9 mouse cellular contexts compared by ENCODE assay signal in genomic region chr10:34485079-34485478, GRCm38 (mm10). TPM values are rescaled to one million over a fixed set of nuclear protein-coding genes. Genes with fewer than 3 reads are reported as not detected.
DNase-seq lines count a peak whose midpoint lies in the region; ATAC-seq and TF ChIP-seq lines count a peak whose summit lies in the region.
"Had no signal": no experiment of that assay in that cellular context is flagged by ENCODE, and none has a peak within 500 bp of the region (broad histone marks: within the 10 kb centered on the region; RNA-seq: fewer than 3 reads in every experiment).

No protein-coding gene starts in this region.

- 56% methylated on average over 4 of the region's 4 CpGs for WGBS in limb, embryonic 13.5 days
- 68% methylated on average over 4 of the region's 4 CpGs for WGBS in limb, embryonic 10.5 days
- WGBS in kidney, adult 2 months, result 33% methylated on average over 4 of the region's 4 CpGs
- WGBS in midbrain, embryonic 14.5 days, result 69% methylated on average over 4 of the region's 4 CpGs

- H3K9me3 ChIP-seq in limb, embryonic 13.5 days, result no peaks in the 10 kb centered on the region
- H3K9me3 ChIP-seq in limb, embryonic 10.5 days (replicated peaks), result no peaks in the 10 kb centered on the region
- H3K9me3 ChIP-seq in midbrain, embryonic 14.5 days (ENCODE audit: control insufficient read depth, low read length), result no peaks in the 10 kb centered on the region
- H3K9me3 ChIP-seq: liver, embryonic 15.5 days had no signal

- 0 out of 2 replicates have a peak, but pooled peaks cover 9% of the 10 kb centered on the region for H3K4me1 ChIP-seq in limb, embryonic 13.5 days
- H3K4me1 ChIP-seq in limb, embryonic 10.5 days, result peaks cover 12% of the 10 kb centered on the region
- H3K4me1 ChIP-seq in kidney, adult 2 months (ENCODE audit: control insufficient read depth, insufficient read depth, low read length), result peaks cover 9% of the 10 kb centered on the region; the same call in 1 of the 2 replicates
- no peaks in the 10 kb centered on the region for H3K4me1 ChIP-seq in midbrain, embryonic 14.5 days (ENCODE audit: control insufficient read depth, insufficient read depth, low read length)
- H3K4me1 ChIP-seq: liver, embryonic 15.5 days had no signal

- no peak for DNase-seq in limb, embryonic 10.5 days (ENCODE audit: low spot score)
- peak; percentile 57 for DNase-seq in adrenal gland, postnatal 25 days
- DNase-seq in kidney, adult 2 months, result peak; percentile 52
- peak; percentile 75 for DNase-seq in lung, postnatal 36 days
- DNase-seq in thymus, postnatal 0 days (ENCODE audit: low spot score), result no peak
- no peak for DNase-seq in B cell, adult 2 months
- DNase-seq in midbrain, embryonic 14.5 days, result no peak

- no peak overlapping the region for H3K9ac ChIP-seq in limb, embryonic 13.5 days
- no peak overlapping the region for H3K9ac ChIP-seq in midbrain, embryonic 14.5 days (replicated peaks; ENCODE audit: low read length)
- H3K9ac ChIP-seq: liver, embryonic 15.5 days had no signal

- no peak for ATAC-seq in limb, embryonic 13.5 days (ENCODE audit: low FRiP score, low read depth)
- no peak for ATAC-seq in midbrain, embryonic 14.5 days (ENCODE audit: low FRiP score, low TSS enrichment)

- no peak overlapping the region for H3K27ac ChIP-seq in limb, embryonic 13.5 days
- no peak overlapping the region for H3K27ac ChIP-seq in limb, embryonic 10.5 days
- no peak overlapping the region for H3K27ac ChIP-seq in kidney, adult 2 months (ENCODE audit: insufficient read depth, low read depth, low read length)
- no peak overlapping the region for H3K27ac ChIP-seq in midbrain, embryonic 14.5 days (replicated peaks; ENCODE audit: low read depth, low read length)
- H3K27ac ChIP-seq: liver, embryonic 15.5 days had no signal

- peak overlapping the region; percentile 15 for H3K4me2 ChIP-seq in limb, embryonic 13.5 days (replicated peaks)
- no peak overlapping the region for H3K4me2 ChIP-seq in midbrain, embryonic 14.5 days (ENCODE audit: low read length)

- no peak overlapping the region for H3K4me3 ChIP-seq in limb, embryonic 13.5 days
- no peak overlapping the region for H3K4me3 ChIP-seq in limb, embryonic 10.5 days
- H3K4me3 ChIP-seq in kidney, adult 2 months (ENCODE audit: insufficient read depth, low read depth, low read length), result peak overlapping the region; percentile 42
- no peak overlapping the region for H3K4me3 ChIP-seq in midbrain, embryonic 14.5 days (replicated peaks; ENCODE audit: low read depth, low read length)

- H3K27me3 ChIP-seq in limb, embryonic 13.5 days, result no peaks in the 10 kb centered on the region
- H3K27me3 ChIP-seq in limb, embryonic 10.5 days (ENCODE audit: low read depth, poor library complexity, severe bottlenecking), result no peaks in the 10 kb centered on the region
- H3K27me3 ChIP-seq in kidney, adult 2 months (replicated peaks; ENCODE audit: control insufficient read depth, insufficient read depth, low read length), result no peaks in the 10 kb centered on the region
- no peaks in the 10 kb centered on the region for H3K27me3 ChIP-seq in midbrain, embryonic 14.5 days (ENCODE audit: control insufficient read depth, insufficient read depth, low read length)
- H3K27me3 ChIP-seq: liver, embryonic 15.5 days had no signal

- no peaks in the 10 kb centered on the region for H3K36me3 ChIP-seq in limb, embryonic 13.5 days
- H3K36me3 ChIP-seq in limb, embryonic 10.5 days, result no peaks in the 10 kb centered on the region
- H3K36me3 ChIP-seq in kidney, adult 2 months (ENCODE audit: control insufficient read depth, insufficient read depth, low read length), result no peaks in the 10 kb centered on the region
- H3K36me3 ChIP-seq in midbrain, embryonic 14.5 days (ENCODE audit: control insufficient read depth, insufficient read depth, low read length), result no peaks in the 10 kb centered on the region
- H3K36me3 ChIP-seq: liver, embryonic 15.5 days had no signal

- no peak for TF ChIP-seq POLR2A in kidney, adult 2 months (IDR thresholded peaks at IDR 0.05; ENCODE audit: low read depth, low read length)

- peak; percentile 24; the same call in 1 of the 2 replicates for TF ChIP-seq CTCF in kidney, adult 2 months (conservative IDR thresholded peaks at IDR 0.05; ENCODE audit: insufficient read depth, insufficient read length, low read depth, low read length)

RNA-seq across cellular contexts. Expression of gene Frk, which starts 1.9 kb away (rescaled TPM):
- polyA plus RNA-seq in limb, embryonic 13.5 days (2015; fragmentation: Nextera tagmentation; extraction: Ambion mirVana), result 9.0 and 10.6 TPM in 2 replicates
- 3.0 and 3.4 TPM in 2 replicates for polyA plus RNA-seq in limb, embryonic 10.5 days (2016; fragmentation: Nextera tagmentation; extraction: Ambion mirVana)
- 14.7 and 21.2 TPM in 2 replicates for total RNA-seq in adrenal gland, postnatal 25 days (2021)
- polyA plus RNA-seq in kidney, adult 2 months (2012; rRNA removed), result 3.7 and 3.8 TPM in 2 replicates
- polyA plus RNA-seq in thymus, postnatal 0 days (2015; fragmentation: Nextera tagmentation; extraction: Ambion mirVana), result 0.98 and 1.3 TPM in 2 replicates
- polyA plus RNA-seq in midbrain, embryonic 14.5 days (2014; fragmentation: Nextera tagmentation; extraction: Ambion mirVana), result 0.13 and 0.46 TPM in 2 replicates

Comparison
In these comparisons a context has a peak if more than half of its experiments do, and no peak if none do; other contexts are left out.
1. DNase-seq: peak in adrenal gland, postnatal 25 days (single experiment), kidney, adult 2 months (single experiment) and lung, postnatal 36 days (single experiment); none in limb, embryonic 10.5 days (single experiment), thymus, postnatal 0 days (single experiment), B cell, adult 2 months (0 of 2) and midbrain, embryonic 14.5 days (single experiment).